Mouse (Mus musculus) kidney, postnatal 25 days (tissue): ENCODE measurements around the gene Mbtps1.

Experiments
- DNase-seq, 2 experiments: peaks; one replicate each; pipeline ENCODE4 v3.0.0; 2021; ENCODE audit warnings: mixed read lengths in 2 of 2

Mbtps1 gene

DNA sequence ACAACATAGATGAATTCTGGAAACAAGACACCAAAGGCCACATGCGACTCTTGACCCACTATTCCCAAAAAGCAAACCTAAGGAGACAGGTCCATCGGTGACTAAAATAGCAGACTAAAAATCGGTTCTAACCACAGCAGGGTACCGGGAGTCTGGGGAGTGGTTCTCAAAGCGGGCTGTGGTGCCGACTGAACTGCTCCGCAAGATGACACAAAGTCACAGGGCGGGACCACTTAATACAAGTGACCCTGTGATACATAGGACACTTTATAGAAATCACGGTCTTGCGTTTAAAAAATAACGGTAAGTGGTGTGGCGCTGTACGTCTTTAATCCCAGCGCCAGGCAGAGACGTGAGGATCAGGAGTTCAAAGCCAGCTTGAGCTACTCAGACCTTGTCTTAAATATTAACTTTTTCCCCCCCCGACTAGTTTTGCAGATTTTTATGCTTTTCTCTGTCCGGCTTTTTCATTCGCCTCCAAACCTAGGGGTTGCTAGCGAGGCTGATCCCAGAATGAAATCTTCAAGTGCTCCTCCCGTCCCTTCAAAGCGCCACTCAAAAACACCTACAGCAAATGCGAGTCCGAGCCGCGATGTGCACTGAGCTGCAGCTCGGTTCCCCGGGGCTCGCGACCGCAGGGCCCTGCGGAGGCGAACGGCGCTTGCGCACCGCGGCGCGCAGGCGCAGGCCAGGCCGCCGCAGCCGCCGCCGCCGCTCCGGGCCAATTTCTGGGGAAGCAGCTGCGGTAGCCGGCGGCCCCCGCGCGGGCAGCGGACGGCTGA, 523 bp downstream of the Mbtps1 start:
- DNase-seq: peak; percentile 77 to 89

DNA sequence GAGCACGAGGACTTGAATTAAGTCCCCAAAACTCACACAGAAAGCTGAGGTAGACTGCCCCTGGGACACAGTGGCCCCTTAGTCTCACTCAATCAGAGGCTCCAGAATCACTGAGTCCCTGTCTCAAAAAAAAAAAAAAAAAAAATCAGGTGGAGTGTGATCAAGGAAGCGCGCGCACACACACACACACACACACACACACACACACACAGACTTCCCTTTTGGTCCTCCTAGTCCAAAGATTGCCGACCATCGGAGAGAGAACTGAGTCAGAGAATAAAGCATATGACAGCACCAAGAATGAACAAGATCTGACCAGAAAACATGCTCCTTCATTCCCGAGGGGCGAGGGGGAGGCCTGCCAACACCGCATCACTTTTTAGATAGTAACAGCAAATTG, 1.4 kb downstream of the Mbtps1 start:
- no peak for DNase-seq

DNA sequence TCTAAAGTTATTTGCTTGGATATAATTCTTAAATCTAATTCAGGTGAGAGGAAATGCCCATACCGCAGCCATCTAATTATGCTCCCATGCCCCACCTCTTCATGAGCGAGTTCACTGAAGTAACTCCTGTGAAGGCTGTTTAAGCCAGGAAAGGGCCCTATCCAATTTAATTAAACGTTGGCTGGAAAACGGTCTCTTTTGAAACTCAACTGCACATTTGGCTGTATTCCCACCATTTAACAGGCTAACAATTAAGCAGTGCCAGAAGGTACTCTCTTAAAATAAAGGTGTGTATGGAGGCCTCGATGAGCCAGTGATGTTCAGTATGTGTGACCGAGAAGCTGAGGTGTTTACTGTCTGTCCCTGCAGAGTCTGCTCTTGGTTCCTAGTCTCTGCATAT, 2.7 kb downstream of the Mbtps1 start:
- no peak for DNase-seq

DNA sequence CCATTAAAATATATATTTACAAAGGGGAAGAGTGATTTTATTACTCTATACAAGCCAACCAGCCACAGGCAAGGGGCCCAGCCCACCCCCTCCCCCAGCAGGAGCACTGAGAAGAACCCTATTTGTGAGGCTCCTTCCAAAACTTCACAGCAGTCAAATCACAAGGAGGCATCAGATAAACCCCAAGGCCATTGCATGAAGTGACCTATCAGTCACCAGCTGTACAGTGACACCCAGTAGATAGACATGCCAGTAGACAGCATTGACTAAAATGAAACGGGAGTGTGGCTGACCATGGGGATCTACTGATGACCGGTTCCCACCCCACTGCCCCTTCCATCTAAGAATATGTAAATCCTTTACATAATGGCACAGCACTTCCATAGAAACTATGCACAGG, 5.6 kb downstream of the Mbtps1 start:
- DNase-seq: no peak

DNA sequence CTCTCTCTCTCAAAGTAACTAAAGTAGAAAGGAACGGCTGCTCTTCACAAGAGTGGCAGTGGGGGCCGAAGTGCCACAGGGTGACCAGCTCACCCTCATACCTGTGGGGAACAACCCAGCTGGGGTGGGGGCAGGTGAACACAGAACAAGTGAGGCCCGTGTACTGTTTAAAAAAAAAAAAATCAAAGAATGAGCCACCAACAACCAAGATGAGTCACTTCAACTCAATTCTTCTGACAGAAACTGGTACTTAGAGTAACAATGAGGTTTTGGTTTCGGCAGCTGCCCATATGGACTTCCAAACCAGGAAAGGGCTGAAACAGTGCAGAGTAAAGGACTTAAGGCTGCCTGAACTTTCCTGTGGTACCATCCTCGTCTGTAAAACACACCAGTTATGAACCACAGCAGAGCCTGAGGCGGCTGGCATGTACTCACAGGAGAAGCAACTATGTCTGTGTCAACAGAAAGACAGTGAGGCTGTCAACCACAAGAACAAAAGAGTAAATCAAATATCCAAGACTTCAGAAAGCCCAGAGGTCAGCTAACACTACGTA, 9.9 kb downstream of the Mbtps1 start:
- no peak for DNase-seq

DNA sequence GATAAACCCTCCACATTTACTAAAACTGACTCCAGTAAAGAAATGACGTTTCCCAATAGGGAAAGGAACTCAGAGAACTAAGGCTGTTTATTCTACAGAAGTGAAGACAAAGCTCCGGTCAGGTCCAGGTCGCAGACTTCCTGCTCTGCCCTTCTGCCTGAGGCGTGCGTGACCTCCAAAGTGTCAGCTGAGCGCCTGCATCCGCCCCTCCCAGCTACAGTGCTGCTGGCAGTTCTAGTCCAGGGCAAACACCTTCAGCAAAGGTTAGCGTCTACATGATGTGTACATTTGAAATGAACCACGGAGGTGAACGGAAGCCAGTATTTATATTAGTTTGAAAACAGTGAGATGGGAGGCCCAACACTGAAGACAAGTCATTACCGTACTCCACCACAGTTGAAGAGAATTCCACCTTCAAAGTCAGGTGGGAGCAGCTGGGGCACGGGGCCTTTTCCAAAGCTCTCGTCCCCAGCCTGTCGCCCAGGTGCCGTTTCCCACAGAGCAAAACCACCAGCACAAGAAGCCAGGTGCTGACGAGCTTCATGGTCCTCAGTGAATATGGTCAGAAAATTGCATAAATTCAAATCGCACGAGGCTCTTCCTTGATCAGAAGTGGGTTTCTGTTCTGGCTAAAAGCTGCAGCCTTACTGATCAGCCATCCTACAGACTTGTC, 11.4 kb downstream of the Mbtps1 start:
- DNase-seq: peak; percentile 41 to 63

DNA sequence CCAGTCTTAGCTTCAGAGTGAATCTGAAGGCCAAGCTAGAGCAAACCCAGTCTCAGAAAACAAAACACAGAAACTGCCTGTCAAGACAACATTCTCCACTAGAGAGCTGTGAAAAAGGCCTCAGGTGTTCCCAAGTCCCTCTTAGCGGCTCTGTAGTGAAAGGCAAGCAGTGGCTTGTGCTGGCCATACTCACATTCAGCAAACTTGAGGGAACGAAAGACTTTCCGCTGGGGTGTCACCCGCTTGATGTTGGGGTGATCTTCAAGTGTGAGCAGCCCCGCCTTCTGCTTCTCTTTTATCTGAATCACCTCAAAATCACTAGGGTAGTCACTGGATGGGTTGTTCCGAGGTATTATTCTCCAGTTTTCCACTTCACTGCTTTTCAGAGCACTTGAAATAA, 12.7 kb downstream of the Mbtps1 start:
- no peak for DNase-seq

DNA sequence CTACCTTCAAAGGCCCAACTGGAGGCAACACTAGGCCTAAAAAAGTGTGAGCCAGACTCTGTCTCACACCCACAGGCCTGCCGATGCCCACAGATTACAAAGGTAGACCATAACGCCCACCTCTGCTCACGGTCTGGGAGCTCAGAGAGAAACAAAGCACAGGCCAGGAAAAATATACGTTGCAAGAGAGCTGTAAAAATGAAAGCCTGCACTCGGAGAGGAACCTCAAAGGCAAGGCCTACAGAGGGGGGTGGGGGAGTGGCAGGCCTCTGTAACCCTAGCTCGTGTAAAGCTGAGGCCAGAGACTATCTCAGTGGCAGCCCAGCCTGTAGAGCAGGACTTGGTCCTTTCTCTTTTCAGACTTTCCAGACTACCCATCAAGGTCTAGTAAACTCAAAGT, 13.4 kb downstream of the Mbtps1 start:
- DNase-seq: no peak

DNA sequence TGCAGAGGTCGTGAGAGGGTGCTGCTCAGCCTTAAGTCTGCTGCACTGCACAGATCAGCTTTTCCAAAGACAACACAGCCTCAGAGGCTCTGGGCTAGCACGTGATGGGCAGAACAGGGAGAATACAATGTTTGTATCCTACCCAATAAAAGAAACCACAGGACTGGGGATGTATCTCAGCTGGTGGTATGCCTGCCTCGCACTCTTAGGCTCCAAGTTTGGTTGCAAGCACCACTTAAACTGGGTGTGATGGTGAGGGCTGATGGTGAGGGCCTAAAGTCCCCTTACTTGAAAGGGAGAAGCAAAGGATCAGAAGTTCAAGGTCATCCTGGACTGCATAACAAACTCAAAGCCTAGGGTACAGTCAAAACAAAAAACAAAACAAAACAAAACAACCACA, 13.9 kb downstream of the Mbtps1 start:
- DNase-seq: no peak

DNA sequence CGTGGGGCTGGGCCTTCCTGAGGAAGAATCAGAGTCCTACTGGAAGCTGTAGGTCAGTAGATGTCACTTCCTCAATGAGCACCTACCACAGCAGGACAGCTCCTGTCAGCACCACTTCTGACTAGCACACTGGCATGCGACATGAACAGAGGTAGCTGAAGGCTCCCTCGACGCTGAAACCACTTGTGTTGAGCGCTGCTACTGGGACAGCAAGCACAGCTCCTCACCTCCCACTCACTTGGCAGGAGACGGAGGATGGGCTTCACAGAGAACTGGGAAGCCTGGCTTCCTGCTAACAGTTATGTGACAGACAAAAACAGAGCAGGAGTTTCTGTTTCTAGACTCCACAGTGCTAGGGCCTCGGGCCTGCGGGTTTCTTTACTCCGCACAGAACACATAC, 26.6 kb downstream of the Mbtps1 start:
- DNase-seq: no peak

DNA sequence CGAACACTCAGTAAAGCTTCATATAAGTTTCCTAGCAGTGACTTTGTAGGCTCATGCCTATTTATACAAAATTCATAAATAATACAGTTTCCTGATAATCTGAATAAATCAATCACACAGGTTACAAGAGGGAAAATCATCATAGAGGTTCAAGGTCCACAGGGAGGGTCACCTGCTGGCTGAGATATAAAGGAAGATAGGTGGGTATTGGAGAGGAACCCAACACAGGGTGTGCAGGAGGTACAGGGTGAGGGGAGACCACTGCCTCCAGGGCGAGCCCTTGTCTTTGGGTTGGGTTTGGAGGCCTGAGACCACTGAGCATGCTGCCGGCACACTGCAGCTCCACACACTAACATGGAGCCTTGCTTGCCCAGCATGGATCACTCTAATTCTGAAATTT, 27.1 kb downstream of the Mbtps1 start:
- no peak for DNase-seq

DNA sequence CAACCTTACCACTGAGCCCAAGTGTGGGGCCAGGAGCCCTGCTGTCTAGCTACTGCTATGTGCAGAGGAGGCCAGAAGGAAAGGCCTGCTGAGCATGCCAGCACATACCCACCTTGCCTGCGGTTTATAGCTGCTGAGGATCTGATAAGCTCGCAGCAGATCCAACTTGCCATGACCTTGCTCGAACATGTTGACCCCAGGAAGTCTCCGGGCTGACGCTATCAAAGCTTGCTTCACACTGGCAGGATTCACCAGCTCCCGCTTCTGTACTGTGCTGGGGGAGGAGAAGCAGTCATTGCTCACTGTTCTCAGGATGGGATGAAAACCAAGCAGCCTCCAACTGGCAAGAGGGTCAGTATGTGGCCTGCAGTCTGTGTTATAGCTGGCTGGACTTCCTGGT, 27.6 kb downstream of the Mbtps1 start:
- no peak for DNase-seq

DNA sequence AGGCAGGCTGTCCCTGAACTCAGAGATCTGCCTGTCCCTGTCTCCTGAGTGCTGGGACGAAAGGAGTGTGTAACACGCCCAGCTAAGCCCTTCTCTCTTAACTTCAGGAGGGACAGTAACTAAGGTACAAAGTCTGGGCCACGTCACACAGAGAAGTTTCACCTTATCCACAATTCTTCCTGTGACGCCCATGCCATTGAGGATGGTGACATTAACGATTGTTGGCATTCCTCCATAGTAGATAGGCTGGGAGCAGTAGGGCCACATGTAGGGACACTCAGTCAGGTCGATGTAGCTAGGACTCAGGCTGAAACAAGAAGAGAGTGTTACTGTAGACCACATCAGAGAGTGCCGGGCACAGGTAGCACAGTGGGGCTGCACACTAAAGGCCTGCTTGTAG, 29.8 kb downstream of the Mbtps1 start:
- no peak for DNase-seq

DNA sequence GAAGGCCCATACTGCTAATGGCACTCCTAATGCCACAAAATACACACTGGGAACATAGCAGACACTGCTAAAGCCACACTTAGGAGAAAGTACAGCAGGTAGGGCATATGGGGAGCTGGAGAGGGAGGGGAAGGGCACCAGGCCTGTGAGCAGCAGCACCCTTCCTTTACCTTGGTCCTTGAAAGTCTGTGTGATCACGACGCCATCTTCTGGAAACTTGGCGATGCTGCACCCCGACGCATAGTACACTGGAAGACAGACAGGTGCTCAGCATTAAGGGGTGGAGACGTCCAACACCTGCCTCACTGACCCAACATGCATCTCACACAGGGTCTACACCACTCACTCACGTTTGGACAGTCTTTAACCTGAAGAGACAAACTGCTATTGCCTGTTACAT, 38.4 kb downstream of the Mbtps1 start:
- no peak for DNase-seq

DNA sequence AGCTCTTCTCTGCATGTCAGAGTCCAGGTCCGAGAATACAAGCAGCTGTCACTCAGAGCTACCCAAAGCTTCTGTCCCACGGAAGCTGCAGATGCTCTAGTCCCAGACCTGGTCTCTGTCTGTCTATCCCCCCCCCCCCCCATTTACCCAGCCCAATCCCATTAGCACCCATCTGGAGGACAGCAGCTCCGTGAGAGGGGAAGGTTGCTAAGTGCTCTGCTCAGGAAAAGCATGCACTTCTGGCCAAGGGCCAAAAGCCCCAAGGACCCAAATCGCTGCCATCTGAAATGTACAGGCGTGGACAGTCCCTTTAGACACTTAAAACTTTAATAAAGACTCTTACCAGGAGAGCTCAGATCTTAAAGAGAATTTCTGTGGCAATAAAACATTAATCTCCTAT, 41.9 kb downstream of the Mbtps1 start:
- DNase-seq: no peak

DNA sequence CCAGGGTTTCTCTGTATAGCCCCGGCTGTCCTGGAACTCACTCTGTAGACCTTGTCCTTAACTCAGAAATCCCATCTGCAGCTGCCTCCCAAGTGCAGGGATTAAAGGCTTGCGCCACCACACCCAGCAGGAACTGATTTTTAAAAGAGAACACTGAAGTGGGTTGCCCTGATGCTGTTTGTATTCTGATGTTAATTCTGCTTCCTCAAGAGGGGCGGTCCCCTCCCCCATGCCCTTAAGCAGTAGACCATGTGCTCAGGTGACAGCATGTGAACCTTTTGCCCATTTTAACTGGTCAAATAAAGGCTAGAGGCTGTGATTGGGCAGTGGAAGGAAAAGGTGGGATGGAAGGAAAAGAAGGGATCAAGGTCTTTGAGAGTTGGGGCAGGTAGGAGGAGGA, 42.8 kb downstream of the Mbtps1 start:
- DNase-seq: no peak

DNA sequence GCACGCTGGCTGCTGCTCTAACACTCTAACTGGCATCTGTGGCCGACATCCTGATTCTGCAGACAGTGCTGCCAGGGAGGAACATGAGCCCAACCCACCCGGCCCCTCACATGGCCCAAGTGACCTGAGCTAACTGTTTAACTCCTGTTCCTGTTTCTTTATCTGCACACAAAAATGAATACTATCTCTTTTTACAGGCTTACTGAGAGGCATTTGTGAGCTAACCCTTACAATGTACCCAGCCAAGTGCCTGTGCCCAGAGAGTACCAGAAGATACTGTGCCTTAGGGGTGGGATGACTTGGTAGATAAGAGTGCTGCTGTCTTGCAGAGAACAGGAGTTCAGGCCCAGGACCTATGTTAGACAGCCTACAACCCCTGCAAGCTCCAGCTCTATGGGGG, 43.6 kb downstream of the Mbtps1 start:
- DNase-seq: no peak

DNA sequence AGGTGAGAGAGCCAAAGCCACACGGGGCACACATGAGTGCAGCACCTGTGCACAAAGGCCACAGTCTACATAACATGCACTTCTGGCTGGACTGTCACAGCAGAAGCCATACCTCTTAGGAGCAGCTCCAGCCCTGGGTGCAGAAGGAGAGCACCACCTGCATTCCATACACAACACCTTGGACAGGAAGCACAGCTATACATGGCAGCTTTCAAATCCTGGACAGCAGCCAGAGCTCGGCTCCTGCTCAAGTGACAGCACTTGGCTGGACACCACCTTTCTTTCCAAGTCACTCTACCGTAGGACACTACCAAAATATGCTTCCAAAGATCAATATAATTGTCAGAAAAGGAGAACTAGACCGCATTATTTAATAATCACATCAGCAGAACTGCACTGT, 45.1 kb downstream of the Mbtps1 start:
- DNase-seq: no peak

DNA sequence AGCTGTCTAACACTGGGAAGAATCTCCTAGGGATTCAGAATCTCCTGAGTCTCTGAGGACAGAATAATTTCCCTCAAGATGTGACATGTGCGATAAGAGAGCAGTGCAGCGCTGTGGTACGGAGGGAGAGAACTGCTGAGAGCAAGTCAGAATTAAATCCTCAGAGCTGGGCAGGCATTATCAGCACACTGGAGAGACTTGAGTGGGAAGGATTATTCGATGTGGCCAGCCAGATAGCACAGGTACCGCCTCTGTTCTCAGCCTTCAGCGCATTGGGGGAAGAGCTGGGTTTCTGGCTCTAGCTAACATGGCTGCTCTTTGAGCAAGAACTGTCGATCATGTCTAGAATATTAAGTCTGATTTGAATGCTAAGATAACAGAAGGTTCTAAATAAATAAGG, 46.8 kb downstream of the Mbtps1 start:
- no peak for DNase-seq

DNA sequence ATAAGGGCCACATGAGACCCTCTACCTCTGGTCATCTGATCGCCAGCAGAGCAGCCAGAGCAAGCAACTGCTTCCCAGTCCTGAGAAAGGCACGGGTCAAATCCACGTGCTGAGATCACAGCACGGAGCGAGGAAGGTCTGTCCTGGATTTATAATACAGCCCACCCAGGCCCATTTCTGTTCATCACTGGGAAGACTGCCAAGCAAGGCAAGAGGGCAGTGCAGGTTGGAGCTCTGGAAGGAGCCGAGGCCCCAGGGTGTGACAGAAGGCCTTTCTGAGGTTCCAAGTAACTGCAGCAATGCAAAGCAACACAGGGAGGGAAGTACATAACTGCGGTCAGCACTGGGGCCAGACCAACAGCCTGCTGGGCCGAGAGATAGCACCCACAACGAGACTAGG, 48.1 kb downstream of the Mbtps1 start:
- DNase-seq: no peak

DNA sequence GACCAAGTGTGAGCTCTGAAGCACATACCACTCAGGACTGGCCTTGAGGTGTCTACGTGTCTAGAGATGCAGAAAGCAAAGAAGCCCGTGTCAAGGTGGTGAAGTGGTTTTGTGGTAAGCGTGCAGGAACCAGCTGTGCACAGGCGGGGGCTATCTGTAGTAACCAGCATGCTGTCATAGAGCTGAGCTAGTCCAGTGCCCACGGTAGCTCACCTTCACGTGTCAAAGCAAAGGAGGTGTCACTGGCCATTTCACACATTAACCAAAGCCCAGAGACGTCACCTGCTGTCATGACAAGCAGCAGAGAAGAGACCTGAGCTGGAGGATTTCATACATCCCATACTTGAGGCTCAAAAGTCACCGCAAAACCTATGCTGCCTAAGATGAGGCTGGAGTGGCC, 52.4 kb downstream of the Mbtps1 start:
- DNase-seq: no peak

DNA sequence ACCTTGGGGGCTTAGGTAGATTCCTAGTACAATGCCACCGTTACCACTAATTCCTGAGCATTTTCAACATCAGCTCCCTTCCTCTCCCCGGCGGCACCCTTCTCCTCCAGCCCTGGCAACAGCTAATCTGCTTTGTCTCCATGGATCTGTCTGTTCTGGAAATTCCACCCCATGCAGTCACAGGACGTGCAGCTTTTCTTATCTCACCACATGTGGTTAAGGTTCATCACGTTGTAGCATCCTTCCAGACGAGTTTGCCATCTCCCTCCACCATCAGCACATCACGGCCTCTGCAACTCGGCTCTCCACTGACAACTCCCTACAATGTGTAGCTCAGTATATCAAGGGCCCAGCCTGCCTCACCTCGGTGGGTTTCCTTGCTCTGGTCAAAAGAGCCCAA, 53.0 kb downstream of the Mbtps1 start:
- no peak for DNase-seq

DNA sequence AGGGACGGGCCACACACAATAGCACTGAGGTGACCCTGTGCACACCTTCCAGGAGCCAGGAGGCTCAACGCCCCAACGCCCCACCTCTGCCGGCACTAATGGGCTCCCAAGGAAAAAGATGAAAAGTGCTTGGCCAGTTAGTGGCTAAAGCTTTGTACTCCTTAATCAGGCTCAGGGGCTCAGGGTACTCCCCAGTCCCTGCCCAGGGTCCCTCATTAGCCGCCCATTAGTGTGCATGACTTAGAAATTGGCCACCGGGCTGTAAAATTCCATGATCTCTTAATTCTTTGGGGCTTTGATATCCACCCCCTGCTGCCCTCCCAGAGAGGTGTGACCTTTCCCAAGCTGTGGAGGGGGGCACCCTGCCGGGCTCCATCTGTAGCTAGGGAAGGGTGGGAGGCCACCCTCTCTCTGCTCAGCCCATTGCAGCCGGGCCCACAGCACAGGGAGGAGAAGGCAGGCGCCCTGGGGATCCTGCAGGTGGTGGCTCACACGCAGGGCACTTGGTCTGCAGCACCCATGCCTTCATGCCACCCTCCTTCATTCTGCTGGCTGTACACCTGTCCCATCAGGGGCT, 55.3 kb downstream of the Mbtps1 start:
- DNase-seq: no peak

DNA sequence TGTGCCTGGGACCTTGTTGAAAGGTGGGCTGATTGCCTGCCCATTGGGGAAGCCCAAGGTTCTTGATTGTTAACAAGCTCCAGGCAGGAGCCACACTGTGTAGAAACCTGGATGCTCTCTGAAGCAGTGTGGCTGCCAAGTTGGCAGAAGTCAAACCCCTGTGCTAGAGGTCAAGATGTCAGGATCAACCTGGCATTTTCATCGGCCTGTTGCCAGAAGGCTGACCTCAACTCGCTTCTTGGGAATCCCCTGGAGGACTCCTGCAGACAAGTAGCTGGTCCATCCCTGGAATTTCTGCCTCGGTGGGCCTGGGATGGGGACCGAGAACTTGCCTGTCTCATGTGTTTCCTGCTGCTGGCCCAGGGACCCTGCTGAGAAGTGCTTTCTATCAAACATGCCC, 56.4 kb downstream of the Mbtps1 start:
- no peak for DNase-seq
